Mouse (Mus musculus): ENCODE results near the gene Plaur. TPM values are rescaled to one million over a fixed set of nuclear protein-coding genes. Genes with fewer than 3 reads are reported as not detected.
"Not testable (repeated sequence)": the region's sequence is repeated elsewhere in the genome, so short reads cannot be mapped to it uniquely, and the experiment has no call there.

Gene Plaur
- polyA plus RNA-seq, 1 experiment from 2014 or later, result 12.6 TPM

DNA sequence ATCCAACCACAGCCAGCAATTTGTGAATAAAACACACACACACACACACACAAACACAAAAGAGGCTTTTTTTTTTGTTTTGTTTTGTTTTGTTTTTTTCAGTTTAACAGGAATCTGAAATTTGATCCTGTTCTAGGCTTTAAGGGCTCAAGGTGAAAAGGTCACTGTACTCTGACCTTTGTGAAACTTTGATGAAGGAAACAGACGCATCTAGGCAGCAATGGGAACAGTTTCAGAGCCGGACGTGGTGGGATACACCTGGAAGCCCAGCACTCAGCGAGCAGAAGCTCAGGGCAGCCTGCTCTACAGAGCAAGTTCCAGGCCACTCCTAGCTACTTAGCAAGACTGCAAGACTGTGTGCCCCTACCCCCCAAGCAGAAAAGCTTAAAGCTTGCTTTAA lies 42.6 kb downstream of the Plaur start:
- Histone ChIP-seq H3K9me3 (ENCODE audit: control insufficient read depth, low read depth, low read length) (peaks cover 3% of the 10 kb centered on the region; the same call in 1 of the 2 replicates), H3K4me2 (replicated peaks; ENCODE audit: low read depth, low read length) (no peak overlapping the region), H3K27ac (ENCODE audit: low read length) (no peak overlapping the region), H3K4me1 (ENCODE audit: control insufficient read depth, insufficient read depth, low read length) (peaks cover 22% of the 10 kb centered on the region; the same call in 1 of the 2 replicates), H3K27me3 (ENCODE audit: control insufficient read depth, insufficient read depth, low read length) (0 out of 2 replicates have a peak, but pooled peaks cover 2% of the 10 kb centered on the region), H3K36me3 (ENCODE audit: control insufficient read depth, insufficient read depth, low read length) (no peaks in the 10 kb centered on the region), H3K4me3 (ENCODE audit: low read depth, low read length) (no peak overlapping the region), H3K9ac (replicated peaks; ENCODE audit: low read depth, low read length) (no peak overlapping the region)
- WGBS, result 17% methylated on average over 4 of the region's 4 CpGs
- no peak for ATAC-seq (ENCODE audit: insufficient number of reproducible peaks, insufficient read depth, low FRiP score, low read depth)

- peaks cover 3% of the 10 kb centered on the region; the same call in 1 of the 2 replicates for H3K9me3 ChIP-seq (ENCODE audit: control insufficient read depth, low read depth, low read length)
- peak overlapping the region; percentile 59 for H3K4me2 ChIP-seq (replicated peaks; ENCODE audit: low read depth, low read length)
- no peak overlapping the region for H3K9ac ChIP-seq (replicated peaks; ENCODE audit: low read depth, low read length)
- ATAC-seq (ENCODE audit: insufficient number of reproducible peaks, insufficient read depth, low FRiP score, low read depth), result no peak
- no peak overlapping the region for H3K27ac ChIP-seq (ENCODE audit: low read length)
- 28% methylated on average over 15 of the region's 15 CpGs for WGBS
- H3K4me1 ChIP-seq (ENCODE audit: control insufficient read depth, insufficient read depth, low read length), result peaks cover 22% of the 10 kb centered on the region; the same call in 1 of the 2 replicates
- H3K4me3 ChIP-seq (ENCODE audit: low read depth, low read length), result peak overlapping the region; percentile 79; the same call in 1 of the 2 replicates
- no peaks in the 10 kb centered on the region for H3K27me3 ChIP-seq (ENCODE audit: control insufficient read depth, insufficient read depth, low read length)
- no peaks in the 10 kb centered on the region for H3K36me3 ChIP-seq (ENCODE audit: control insufficient read depth, insufficient read depth, low read length)
Observed at GRCm38 (mm10) chr7:24505447-24506064, 43.3 kb downstream of the Plaur start.

DNA sequence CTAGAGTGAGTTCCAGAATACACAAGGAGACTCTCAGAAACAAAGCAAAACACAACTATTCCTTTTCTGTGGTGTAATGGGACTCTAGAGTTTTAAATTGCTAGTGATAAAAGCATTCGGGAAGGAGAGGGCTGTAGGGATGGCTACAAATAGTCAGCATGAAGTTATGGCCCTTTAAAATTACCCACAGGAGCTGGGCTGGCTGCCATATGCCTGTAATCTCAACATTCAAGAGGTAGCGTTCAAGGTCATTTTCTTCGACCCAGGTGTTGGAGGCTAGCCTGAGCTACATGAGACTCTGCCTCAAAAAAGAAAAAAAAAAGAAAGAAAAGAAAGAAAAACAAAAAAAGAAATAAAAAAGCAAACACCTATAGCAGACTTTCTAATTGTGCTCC lies 43.8 kb downstream of the Plaur start:
- peak overlapping the region; percentile 79 for H3K4me3 ChIP-seq (ENCODE audit: low read depth, low read length)
- 10% methylated on average over 3 of the region's 3 CpGs for WGBS
- H3K4me2 ChIP-seq (replicated peaks; ENCODE audit: low read depth, low read length), result peak overlapping the region; percentile 59
- H3K9me3 ChIP-seq (ENCODE audit: control insufficient read depth, low read depth, low read length), result no peaks in the 10 kb centered on the region
- 0 out of 2 replicates have a peak overlapping the region, but pooled peaks have one; percentile 94 for H3K9ac ChIP-seq (replicated peaks; ENCODE audit: low read depth, low read length)
- H3K4me1 ChIP-seq (ENCODE audit: control insufficient read depth, insufficient read depth, low read length), result peaks cover 22% of the 10 kb centered on the region; the same call in 1 of the 2 replicates
- H3K27me3 ChIP-seq (ENCODE audit: control insufficient read depth, insufficient read depth, low read length), result no peaks in the 10 kb centered on the region
- peak overlapping the region; percentile 98; the same call in 1 of the 2 replicates for H3K27ac ChIP-seq (ENCODE audit: low read length)
- ATAC-seq (ENCODE audit: insufficient number of reproducible peaks, insufficient read depth, low FRiP score, low read depth), result no peak
- no peaks in the 10 kb centered on the region for H3K36me3 ChIP-seq (ENCODE audit: control insufficient read depth, insufficient read depth, low read length)

DNA sequence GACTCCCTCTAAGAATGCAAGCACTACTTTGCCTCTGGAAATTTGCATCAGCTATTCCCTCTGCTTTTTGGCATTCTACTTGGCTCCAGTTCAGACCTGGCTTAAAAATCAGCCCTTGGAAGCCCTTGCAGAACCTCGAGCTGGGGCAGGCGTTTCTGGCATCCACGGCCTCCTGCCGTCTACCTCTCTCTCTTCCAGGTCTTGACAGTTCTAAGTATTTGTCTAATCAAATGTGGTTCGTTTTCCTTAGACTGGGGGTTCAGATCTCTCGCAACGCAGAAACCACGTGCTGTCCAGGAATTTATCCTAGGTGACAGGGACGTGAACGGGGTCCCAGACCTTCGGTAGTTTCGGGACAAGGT lies 44.2 kb downstream of the Plaur start:
- WGBS, result under 1% methylated on average over 12 of the region's 12 CpGs
- H3K9ac ChIP-seq (replicated peaks; ENCODE audit: low read depth, low read length), result peak overlapping the region; percentile 94
- ATAC-seq (ENCODE audit: insufficient number of reproducible peaks, insufficient read depth, low FRiP score, low read depth), result no peak

GRCm38 (mm10) chr7:24506838-24507725 lies 44.8 kb downstream of the Plaur start, which contains the start of gene Zfp428:
Zfp428 (plus strand) TSS chr7:24507006.
- WGBS, result under 1% methylated on average over 83 of the region's 84 CpGs
- peak within 1 kb of the TSS; percentile 98 for H3K27ac ChIP-seq (ENCODE audit: low read length)
- no peaks in the 10 kb centered on the region for H3K27me3 ChIP-seq (ENCODE audit: control insufficient read depth, insufficient read depth, low read length)
- peak; percentile 86 for ATAC-seq (ENCODE audit: insufficient number of reproducible peaks, insufficient read depth, low FRiP score, low read depth)
- H3K9me3 ChIP-seq (ENCODE audit: control insufficient read depth, low read depth, low read length), result no peaks in the 10 kb centered on the region
- no peaks in the 10 kb centered on the region for H3K36me3 ChIP-seq (ENCODE audit: control insufficient read depth, insufficient read depth, low read length)
- peak within 1 kb of the TSS; percentile 94 for H3K9ac ChIP-seq (replicated peaks; ENCODE audit: low read depth, low read length)
- H3K4me1 ChIP-seq (ENCODE audit: control insufficient read depth, insufficient read depth, low read length), result peaks cover 22% of the 10 kb centered on the region; the same call in 1 of the 2 replicates
- H3K4me2 ChIP-seq (replicated peaks; ENCODE audit: low read depth, low read length), result peak within 1 kb of the TSS; percentile 59
- peak within 1 kb of the TSS; percentile 79 for H3K4me3 ChIP-seq (ENCODE audit: low read depth, low read length)

More for the DNA sequence above, 44.2 kb downstream of the Plaur start:
- H3K27me3 ChIP-seq (ENCODE audit: control insufficient read depth, insufficient read depth, low read length), result no peaks in the 10 kb centered on the region
- peak overlapping the region; percentile 98; the same call in 1 of the 2 replicates for H3K27ac ChIP-seq (ENCODE audit: low read length)
- no peaks in the 10 kb centered on the region for H3K9me3 ChIP-seq (ENCODE audit: control insufficient read depth, low read depth, low read length)
- peak overlapping the region; percentile 79 for H3K4me3 ChIP-seq (ENCODE audit: low read depth, low read length)
- peaks cover 22% of the 10 kb centered on the region; the same call in 1 of the 2 replicates for H3K4me1 ChIP-seq (ENCODE audit: control insufficient read depth, insufficient read depth, low read length)
- H3K4me2 ChIP-seq (replicated peaks; ENCODE audit: low read depth, low read length), result peak overlapping the region; percentile 59
- H3K36me3 ChIP-seq (ENCODE audit: control insufficient read depth, insufficient read depth, low read length), result no peaks in the 10 kb centered on the region

DNA sequence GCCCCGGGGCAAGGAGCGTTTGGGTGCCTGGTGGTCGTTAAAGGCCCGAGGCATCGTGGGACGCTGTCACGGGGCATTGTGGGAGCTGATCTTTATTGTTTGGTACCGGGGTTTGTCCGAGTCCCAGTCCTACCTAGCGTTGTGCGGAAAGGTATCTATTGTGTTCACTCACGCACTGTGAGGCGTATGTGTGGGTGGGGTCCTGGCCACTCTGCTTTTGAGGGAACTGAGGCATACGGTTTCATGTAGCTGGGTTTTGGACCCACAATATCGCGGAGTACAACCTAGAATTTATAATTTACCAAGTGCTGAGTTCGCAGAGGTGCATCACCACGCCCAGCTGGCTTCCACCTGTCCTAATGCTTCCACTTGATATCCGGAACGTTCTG lies 45.4 kb downstream of the Plaur start:
- ATAC-seq (ENCODE audit: insufficient number of reproducible peaks, insufficient read depth, low FRiP score, low read depth), result peak; percentile 19; the same call in 1 of the 2 replicates
- H3K27me3 ChIP-seq (ENCODE audit: control insufficient read depth, insufficient read depth, low read length), result no peaks in the 10 kb centered on the region
- H3K36me3 ChIP-seq (ENCODE audit: control insufficient read depth, insufficient read depth, low read length), result no peaks in the 10 kb centered on the region
- H3K4me3 ChIP-seq (ENCODE audit: low read depth, low read length), result peak overlapping the region; percentile 79
- no peaks in the 10 kb centered on the region for H3K9me3 ChIP-seq (ENCODE audit: control insufficient read depth, low read depth, low read length)
- H3K4me2 ChIP-seq (replicated peaks; ENCODE audit: low read depth, low read length), result peak overlapping the region; percentile 59
- peaks cover 22% of the 10 kb centered on the region; the same call in 1 of the 2 replicates for H3K4me1 ChIP-seq (ENCODE audit: control insufficient read depth, insufficient read depth, low read length)
- H3K27ac ChIP-seq (ENCODE audit: low read length), result peak overlapping the region; percentile 98
- H3K9ac ChIP-seq (replicated peaks; ENCODE audit: low read depth, low read length), result peak overlapping the region; percentile 94
- WGBS, result 1% methylated on average over 20 of the region's 20 CpGs

GRCm38 (mm10) chr7:24512355-24512754 lies 50.1 kb downstream of the Plaur start, which contains the start of gene AC161166.1:
AC161166.1 (minus strand) TSS chr7:24512455.
- Histone ChIP-seq H3K4me1 (ENCODE audit: control insufficient read depth, insufficient read depth, low read length) (peaks cover 7% of the 10 kb centered on the region; the same call in 1 of the 2 replicates), H3K4me2 (replicated peaks; ENCODE audit: low read depth, low read length) (no peak within 1 kb of the TSS), H3K27ac (ENCODE audit: low read length) (no peak within 1 kb of the TSS), H3K4me3 (ENCODE audit: low read depth, low read length) (no peak within 1 kb of the TSS), H3K36me3 (ENCODE audit: control insufficient read depth, insufficient read depth, low read length) (no peaks in the 10 kb centered on the region), H3K27me3 (ENCODE audit: control insufficient read depth, insufficient read depth, low read length) (no peaks in the 10 kb centered on the region), H3K9ac (replicated peaks; ENCODE audit: low read depth, low read length) (no peak within 1 kb of the TSS), H3K9me3 (ENCODE audit: control insufficient read depth, low read depth, low read length) (no peaks in the 10 kb centered on the region)
- ATAC-seq (ENCODE audit: insufficient number of reproducible peaks, insufficient read depth, low FRiP score, low read depth), result no peak
- 88% methylated on average over 7 of the region's 7 CpGs for WGBS

GRCm38 (mm10) chr7:24516319-24516718 lies 54.0 kb downstream of the Plaur start:
- 73% methylated on average over 8 of the region's 8 CpGs for WGBS
- ATAC-seq (ENCODE audit: insufficient number of reproducible peaks, insufficient read depth, low FRiP score, low read depth); H3K27me3 ChIP-seq (ENCODE audit: control insufficient read depth, insufficient read depth, low read length); H3K27ac ChIP-seq (ENCODE audit: low read length); H3K9ac ChIP-seq (replicated peaks; ENCODE audit: low read depth, low read length); H3K4me2 ChIP-seq (replicated peaks; ENCODE audit: low read depth, low read length); H3K4me3 ChIP-seq (ENCODE audit: low read depth, low read length); H3K36me3 ChIP-seq (ENCODE audit: control insufficient read depth, insufficient read depth, low read length); H3K9me3 ChIP-seq (ENCODE audit: control insufficient read depth, low read depth, low read length); H3K4me1 ChIP-seq (ENCODE audit: control insufficient read depth, insufficient read depth, low read length): not testable (repeated sequence)

Measured in stomach, embryonic 14.5 days (tissue).